Mouse (Mus musculus) lung, embryonic 16.5 days (tissue): Measurements from ENCODE around the gene Nebl. TPM values are rescaled to one million over a fixed set of nuclear protein-coding genes. Genes with fewer than 3 reads are reported as not detected.

ENCODE experiments used
- ATAC-seq: fragments of 200-750 bp; cut with Nextera tagmentation; 2 replicates; pipeline ENCODE4 v1.8.0; 2017; ENCODE audit warnings: low read depth, mild to moderate bottlenecking, moderate library complexity
- H3K27ac ChIP-seq: fragments of 300-500 bp; sonication (generic); 2 replicates; pipeline ENCODE4 v1.5.1; 2014; ENCODE audit warnings: mild to moderate bottlenecking, control low read depth, low read length
- H3K27me3 ChIP-seq: fragments of 300-500 bp; sonication (generic); 2 replicates; pipeline ENCODE4 v1.6.1; 2014; ENCODE audit warnings: low read depth, low read length, mixed read lengths; ENCODE audit not compliant: control insufficient read depth, insufficient read depth
- H3K36me3 ChIP-seq: fragments of 300-500 bp; sonication (generic); 2 replicates; pipeline ENCODE4 v1.6.1; 2014; ENCODE audit warnings: low read length; ENCODE audit not compliant: control insufficient read depth, insufficient read depth
- H3K4me1 ChIP-seq: fragments of 300-500 bp; sonication (generic); replicated peaks from 2 replicates; pipeline ENCODE4 v1.6.1; 2014; ENCODE audit warnings: low read length, mixed read lengths; ENCODE audit not compliant: control insufficient read depth, insufficient read depth
- H3K4me2 ChIP-seq: fragments of 300-500 bp; sonication (generic); 2 replicates; pipeline ENCODE4 v1.6.1; 2014; ENCODE audit warnings: low read depth, low read length, control low read depth
- H3K4me3 ChIP-seq: fragments of 300-500 bp; sonication (generic); 2 replicates; pipeline ENCODE4 v1.5.1; 2014; ENCODE audit warnings: mild to moderate bottlenecking, low read length, control low read depth
- H3K9ac ChIP-seq: fragments of 300-500 bp; sonication (generic); 2 replicates; pipeline ENCODE4 v1.6.1; 2014; ENCODE audit warnings: low read length, control low read depth
- H3K9me3 ChIP-seq: fragments of 300-500 bp; sonication (generic); 2 replicates; pipeline ENCODE4 v1.6.1; 2016; ENCODE audit warnings: low read length; ENCODE audit not compliant: control insufficient read depth
- WGBS: fragments of 180-500 bp; shearing (Covaris S2); extraction: QIAGEN DNeasy Blood & Tissue Kit; methylation state at CpG from one replicate; pipeline ENCODE4 v1.1.7; 2014; 5-methylcytosine and 5-hydroxymethylcytosine counted together
- polyA plus RNA-seq: library from polyadenylated mRNA; unstranded; fragments of >200 nt; fragmentation: Nextera tagmentation; extraction: Ambion mirVana; gene quantifications from 2 replicates; pipeline ENCODE4 v1.2.1, GENCODE M21; 2015

Nebl gene
- 44.3 and 46.4 TPM in 2 replicates for polyA plus RNA-seq

DNA sequence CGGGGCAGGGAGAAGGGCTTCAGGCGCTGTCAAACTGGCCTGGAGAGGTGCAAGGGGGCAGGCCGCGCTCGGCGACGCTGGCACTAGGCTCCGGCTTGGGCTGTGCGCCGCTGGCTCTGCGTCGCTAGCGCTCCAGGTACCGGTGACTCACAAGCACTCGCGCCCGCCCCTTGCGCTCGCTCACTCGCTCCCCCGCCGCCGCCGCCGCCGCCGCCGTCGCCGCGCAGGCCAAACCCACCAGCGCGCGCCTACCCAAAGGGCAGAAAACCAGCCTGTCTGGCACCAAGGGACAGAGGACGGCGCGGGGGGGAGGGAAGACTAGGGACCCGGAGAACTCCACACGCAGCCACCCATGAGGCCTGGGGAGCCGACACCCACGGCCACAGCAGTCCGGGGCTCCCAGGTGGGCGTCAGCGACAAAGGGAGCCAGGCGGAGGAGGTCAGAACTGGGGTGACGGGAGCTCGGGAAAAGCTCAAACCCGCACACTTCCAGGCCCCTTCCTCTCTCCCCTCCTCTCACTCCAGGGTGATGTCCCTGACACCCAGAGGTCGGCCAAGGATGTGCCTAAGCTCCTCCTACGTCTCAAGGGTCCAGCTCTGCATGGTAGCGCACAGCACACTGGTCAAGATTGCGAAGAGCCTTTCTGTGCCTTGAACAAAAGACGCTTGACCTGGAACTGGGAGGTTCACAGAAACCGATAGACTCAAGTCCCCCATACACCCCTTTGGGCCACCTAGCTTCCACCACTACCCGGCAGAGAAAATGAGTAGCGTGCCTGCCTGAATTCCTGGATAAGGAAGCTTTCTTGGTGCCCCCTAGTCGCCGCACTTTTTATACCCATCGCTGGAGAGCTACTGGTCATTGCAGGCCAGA is at the start of gene Nebl:
TSS of gene Nebl (minus strand) at position 508 of the 874 bp plus-strand sequence.
- peak; percentile 84 for ATAC-seq
- H3K27ac ChIP-seq, result peak within 1 kb of the TSS; percentile 82
- under 1% methylated on average over 57 of the region's 59 CpGs for WGBS

DNA sequence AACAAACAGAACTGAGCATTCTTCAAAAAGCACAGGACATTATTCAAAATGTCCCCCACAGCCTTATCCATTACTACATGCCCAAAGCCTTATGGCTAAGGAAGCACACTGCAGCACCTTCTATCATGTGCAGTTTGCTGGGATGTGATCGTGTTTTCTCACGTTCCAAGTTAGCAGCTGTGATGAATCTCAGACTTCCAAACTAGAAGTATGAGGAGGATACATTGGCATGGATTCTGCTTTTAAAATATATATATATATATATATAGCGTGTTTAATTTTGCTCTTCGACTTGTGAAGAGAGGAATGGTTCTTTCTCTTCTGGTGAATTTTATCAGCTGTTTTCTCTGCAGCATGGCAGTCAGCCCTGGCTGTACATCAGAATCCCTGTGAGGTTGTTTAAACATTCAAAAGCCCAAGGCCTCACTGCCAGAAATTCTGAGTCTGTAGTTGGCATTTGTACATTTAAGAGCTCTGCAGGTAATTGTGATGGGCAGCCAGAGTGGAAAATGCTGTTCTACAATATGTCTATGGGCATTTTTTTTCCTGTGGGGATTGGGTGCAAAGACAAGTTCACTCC is 39.1 kb upstream of the Nebl start:
- ATAC-seq, result no peak
- H3K4me3 ChIP-seq, result no peak overlapping the region
- H3K36me3 ChIP-seq, result no peaks in the 10 kb centered on the region
- WGBS, result 60% methylated on average over 4 of the region's 4 CpGs
- H3K27ac ChIP-seq, result no peak overlapping the region
- no peak overlapping the region for H3K4me2 ChIP-seq
- no peak overlapping the region for H3K9ac ChIP-seq
- no peaks in the 10 kb centered on the region for H3K9me3 ChIP-seq
- H3K4me1 ChIP-seq, result no peaks in the 10 kb centered on the region
- no peaks in the 10 kb centered on the region for H3K27me3 ChIP-seq

More for the DNA sequence above, at the start of gene Nebl:
- peaks cover 18% of the 10 kb centered on the region for H3K4me1 ChIP-seq
- no peaks in the 10 kb centered on the region; the same call in 1 of the 2 replicates for H3K36me3 ChIP-seq
- peak within 1 kb of the TSS; percentile 84 for H3K9ac ChIP-seq
- H3K9me3 ChIP-seq, result no peaks in the 10 kb centered on the region
- H3K27me3 ChIP-seq, result no peaks in the 10 kb centered on the region; the same call in none of the 2 replicates
- H3K4me2 ChIP-seq, result peak within 1 kb of the TSS; percentile 98
- peak within 1 kb of the TSS; percentile 76 for H3K4me3 ChIP-seq

DNA sequence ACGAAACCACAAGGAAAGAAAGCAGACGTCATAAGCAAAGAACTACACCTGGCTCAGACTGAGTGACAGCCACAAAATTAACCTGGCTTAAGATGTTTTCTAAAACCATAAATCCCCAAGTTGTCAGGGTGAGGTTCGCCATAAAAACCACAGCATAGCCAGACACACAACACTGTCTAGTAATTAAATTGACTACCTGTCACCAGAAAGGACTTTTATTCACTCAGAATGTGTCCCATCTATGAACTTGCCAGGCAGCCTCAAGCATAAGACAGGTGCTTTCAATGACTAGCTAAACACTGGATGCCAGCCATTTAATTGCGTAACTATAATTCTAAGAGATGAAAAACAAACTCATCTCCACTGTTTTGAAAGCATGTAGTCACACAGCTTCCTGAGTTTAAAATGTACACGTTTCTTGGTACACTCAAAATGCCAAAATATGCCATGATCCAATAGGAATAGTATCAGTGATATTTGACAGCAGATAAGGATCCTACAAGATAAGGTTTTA is 38.0 kb upstream of the Nebl start:
- no peak for ATAC-seq
- H3K27ac ChIP-seq, result no peak overlapping the region
- H3K4me1 ChIP-seq, result no peaks in the 10 kb centered on the region
- H3K9me3 ChIP-seq, result no peaks in the 10 kb centered on the region
- H3K9ac ChIP-seq, result no peak overlapping the region
- no peaks in the 10 kb centered on the region for H3K36me3 ChIP-seq
- no peaks in the 10 kb centered on the region for H3K27me3 ChIP-seq
- WGBS, result 61% methylated on average over 5 of the region's 5 CpGs
- H3K4me3 ChIP-seq, result no peak overlapping the region
- H3K4me2 ChIP-seq, result no peak overlapping the region

DNA sequence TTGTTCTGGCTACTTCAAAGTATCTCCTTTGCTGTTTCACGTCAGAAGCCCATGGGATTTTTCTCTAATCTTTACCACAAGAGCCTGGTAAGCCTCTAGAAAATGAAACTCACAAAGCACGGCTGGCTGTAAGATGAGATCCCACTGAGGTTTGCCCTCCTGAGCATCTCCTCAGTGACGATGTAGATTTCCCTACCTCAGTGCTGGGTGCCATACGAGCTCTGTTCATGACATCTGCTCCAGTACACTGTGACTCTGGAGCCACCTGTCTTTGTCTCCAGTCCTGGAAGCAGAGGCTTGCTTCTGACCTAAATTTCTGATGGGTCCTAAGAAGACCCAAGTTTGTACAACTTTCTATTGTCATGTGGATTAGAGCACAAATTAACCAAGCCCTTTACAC is 25.0 kb upstream of the Nebl start:
- WGBS, result 55% methylated on average over 4 of the region's 4 CpGs
- Histone ChIP-seq H3K36me3 (no peaks in the 10 kb centered on the region), H3K4me3 (no peak overlapping the region), H3K27me3 (no peaks in the 10 kb centered on the region), H3K9ac (no peak overlapping the region), H3K4me2 (no peak overlapping the region), H3K27ac (no peak overlapping the region), H3K4me1 (no peaks in the 10 kb centered on the region), H3K9me3 (no peaks in the 10 kb centered on the region)
- no peak for ATAC-seq

DNA sequence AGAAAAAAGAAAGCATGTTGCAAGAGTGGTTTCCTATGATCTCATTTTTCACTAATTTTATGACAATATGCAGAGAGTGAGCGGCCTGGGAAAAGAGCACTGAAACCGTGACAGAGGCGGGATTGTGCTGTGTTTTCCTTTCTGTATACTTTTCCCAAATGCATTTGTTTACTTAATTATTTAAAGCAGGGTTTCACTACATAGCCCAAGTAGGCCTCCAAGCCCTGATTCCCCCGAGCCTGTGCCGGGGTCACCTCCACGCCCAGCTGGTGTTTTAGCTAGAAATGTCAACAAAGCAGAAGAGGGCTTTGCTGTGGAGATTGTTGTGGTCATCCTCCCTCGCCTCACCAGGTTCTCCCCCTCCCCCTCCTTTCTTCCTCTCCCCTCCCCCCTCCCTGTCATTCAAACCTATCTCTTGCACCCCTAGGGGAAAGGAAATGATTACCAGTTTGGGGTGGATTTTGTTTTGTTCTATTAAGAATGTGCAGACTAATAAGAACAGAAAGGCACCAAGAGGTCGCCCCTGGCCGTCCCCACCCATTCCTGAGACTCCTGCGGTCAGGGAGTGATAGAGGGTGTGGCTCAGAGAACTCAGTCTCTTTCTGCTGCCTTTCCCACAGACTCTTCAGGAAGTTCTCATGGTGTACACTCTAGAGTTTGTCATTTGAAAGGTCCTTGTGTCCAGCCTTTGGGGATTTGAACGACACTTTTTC is 10.9 kb upstream of the Nebl start:
- Histone ChIP-seq H3K27me3 (no peaks in the 10 kb centered on the region; the same call in 1 of the 2 replicates), H3K4me2 (peak overlapping the region; percentile 69), H3K36me3 (no peaks in the 10 kb centered on the region), H3K4me3 (peak overlapping the region; percentile 44), H3K27ac (no peak overlapping the region), H3K9ac (no peak overlapping the region), H3K9me3 (no peaks in the 10 kb centered on the region; the same call in 1 of the 2 replicates), H3K4me1 (peaks cover 14% of the 10 kb centered on the region)
- WGBS, result 11% methylated on average over 11 of the region's 11 CpGs
- peak; percentile 62 for ATAC-seq

DNA sequence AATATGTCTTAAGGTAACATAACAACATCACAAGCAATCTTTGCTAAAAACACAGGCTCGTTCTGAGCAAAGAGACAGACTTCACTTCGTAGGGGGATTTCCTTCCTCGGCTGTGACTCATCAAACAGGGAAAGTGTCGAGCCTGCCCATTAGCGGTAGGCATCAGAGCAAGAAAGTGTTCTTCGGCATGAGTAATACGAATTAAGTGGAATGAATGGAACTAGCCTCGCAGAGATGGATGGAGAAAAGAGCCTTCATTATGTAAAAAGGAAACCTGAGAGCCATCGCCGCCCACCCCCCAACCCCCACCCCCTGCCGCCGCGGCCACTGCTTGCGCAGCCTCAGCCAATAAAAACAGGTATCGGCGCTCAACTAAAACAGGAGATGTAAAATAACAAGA is 10.3 kb upstream of the Nebl start:
- Histone ChIP-seq H3K27me3 (no peaks in the 10 kb centered on the region; the same call in 1 of the 2 replicates), H3K4me1 (peaks cover 14% of the 10 kb centered on the region), H3K27ac (no peak overlapping the region), H3K9ac (peak overlapping the region; percentile 46), H3K9me3 (no peaks in the 10 kb centered on the region; the same call in 1 of the 2 replicates), H3K4me3 (peak overlapping the region; percentile 44), H3K4me2 (peak overlapping the region; percentile 69), H3K36me3 (no peaks in the 10 kb centered on the region)
- ATAC-seq, result peak; percentile 64; the same call in 1 of the 2 replicates
- 2% methylated on average over 16 of the region's 16 CpGs for WGBS

DNA sequence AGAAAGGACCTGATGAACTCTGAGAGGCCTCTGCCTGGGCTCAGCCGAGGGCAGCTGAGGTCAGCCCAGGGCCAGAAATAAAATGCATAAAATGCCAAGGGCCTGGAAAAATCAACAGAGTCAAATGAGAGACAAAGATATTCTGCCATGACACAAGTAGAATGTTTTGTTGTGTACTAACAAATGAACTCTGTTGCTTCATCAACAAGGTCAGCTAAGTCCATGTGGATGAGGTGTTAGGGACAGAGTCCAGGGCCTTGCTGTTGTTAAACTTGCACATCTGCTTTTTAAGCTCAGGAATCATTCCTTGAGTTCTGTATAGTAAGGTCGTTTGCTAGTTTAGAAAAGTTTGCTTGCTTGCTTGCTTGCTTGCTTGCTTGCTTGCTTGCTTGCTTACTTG is 9.2 kb upstream of the Nebl start:
- WGBS, result 57% methylated on average over 2 of the region's 2 CpGs
- peaks cover 14% of the 10 kb centered on the region for H3K4me1 ChIP-seq
- H3K9ac ChIP-seq, result no peak overlapping the region
- no peak overlapping the region for H3K4me2 ChIP-seq
- no peak overlapping the region for H3K4me3 ChIP-seq
- no peaks in the 10 kb centered on the region for H3K36me3 ChIP-seq
- peak; percentile 77 for ATAC-seq
- peak overlapping the region; percentile 72 for H3K27ac ChIP-seq
- no peaks in the 10 kb centered on the region; the same call in 1 of the 2 replicates for H3K27me3 ChIP-seq
- H3K9me3 ChIP-seq, result no peaks in the 10 kb centered on the region; the same call in 1 of the 2 replicates

DNA sequence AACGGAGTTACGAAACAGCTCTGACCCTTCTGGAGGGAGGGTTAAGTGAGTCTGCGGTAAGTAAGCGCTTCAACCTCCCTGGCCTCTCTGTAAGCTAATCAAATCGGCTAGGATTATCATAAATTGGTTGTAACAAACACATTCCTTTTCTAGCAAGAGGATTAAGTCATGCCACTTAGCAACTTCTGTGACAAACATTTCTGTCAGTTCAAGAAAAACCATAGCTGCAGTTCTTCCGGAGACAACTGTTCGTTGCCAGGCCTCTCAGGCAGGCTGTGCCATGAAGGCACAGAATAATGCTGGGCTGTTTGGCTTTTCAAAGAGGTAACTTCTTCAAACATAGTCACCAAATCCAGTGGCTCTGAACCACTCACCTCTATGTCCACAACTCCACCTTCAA is 946 bp upstream of the Nebl start:
- Histone ChIP-seq H3K9me3 (no peaks in the 10 kb centered on the region), H3K36me3 (no peaks in the 10 kb centered on the region; the same call in 1 of the 2 replicates), H3K27ac (peak overlapping the region; percentile 82), H3K27me3 (no peaks in the 10 kb centered on the region; the same call in none of the 2 replicates), H3K9ac (peak overlapping the region; percentile 15; the same call in 1 of the 2 replicates), H3K4me3 (peak overlapping the region; percentile 76), H3K4me2 (peak overlapping the region; percentile 98), H3K4me1 (peaks cover 18% of the 10 kb centered on the region)
- no peak for ATAC-seq
- 34% methylated on average over 7 of the region's 7 CpGs for WGBS
